Mouse (Mus musculus) kidney, adult 2 months (tissue): ENCODE results near the gene Chrm3. TPM values are rescaled to one million over a fixed set of nuclear protein-coding genes. Genes with fewer than 3 reads are reported as not detected.

ENCODE experiments used
- DNase-seq: peaks from one replicate; pipeline ENCODE4 v3.0.0; 2021
- H3K27ac ChIP-seq: fragments of 200-500 bp; 2 replicates; pipeline ENCODE4 v1.5.1; 2012; ENCODE audit warnings: low read depth, low read length, control low read depth, inconsistent platforms; ENCODE audit not compliant: insufficient read depth
- H3K27me3 ChIP-seq: fragments of 200-500 bp; replicated peaks from 2 replicates; pipeline ENCODE4 v1.6.1; 2012; ENCODE audit warnings: mild to moderate bottlenecking, moderate library complexity, low read length, inconsistent platforms; ENCODE audit not compliant: control insufficient read depth, insufficient read depth
- H3K36me3 ChIP-seq: fragments of 200-500 bp; 2 replicates; pipeline ENCODE4 v1.6.1; 2012; ENCODE audit warnings: mild to moderate bottlenecking, moderate library complexity, low read length, inconsistent platforms; ENCODE audit not compliant: control insufficient read depth, insufficient read depth
- H3K4me1 ChIP-seq: fragments of 200-500 bp; 2 replicates; pipeline ENCODE4 v1.6.1; 2011; ENCODE audit warnings: low read length; ENCODE audit not compliant: control insufficient read depth, insufficient read depth
- H3K4me3 ChIP-seq: fragments of 200-500 bp; 2 replicates; pipeline ENCODE4 v1.5.1; 2011; ENCODE audit warnings: mild to moderate bottlenecking, low read depth, low read length, control low read depth; ENCODE audit not compliant: insufficient read depth
- CTCF ChIP-seq: fragments of 200-500 bp; conservative IDR thresholded peaks from 2 replicates; pipeline ENCODE4 v1.5.1; 2011; ENCODE audit warnings: low read depth, mild to moderate bottlenecking, control low read depth, low read length, moderate library complexity, mixed read lengths; ENCODE audit not compliant: insufficient read depth, insufficient read length
- POLR2A ChIP-seq: fragments of 200-500 bp; IDR thresholded peaks from one replicate; pipeline ENCODE4 v1.6.1; 2011; ENCODE audit warnings: low read depth, low read length, control low read depth
- WGBS: fragments of 180-500 bp; shearing (Covaris S2); methylation state at CpG from one replicate; pipeline ENCODE4 v1.1.7; 2018; 5-methylcytosine and 5-hydroxymethylcytosine counted together
- polyA plus RNA-seq: library from polyadenylated mRNA; depleted of rRNA; stranded (reverse); fragments of >200 nt; gene quantifications from 2 replicates; pipeline ENCODE4 v1.2.3, GENCODE M21; 2012

Chrm3 gene
- polyA plus RNA-seq, 1 experiment = 3.1 TPM

DNA sequence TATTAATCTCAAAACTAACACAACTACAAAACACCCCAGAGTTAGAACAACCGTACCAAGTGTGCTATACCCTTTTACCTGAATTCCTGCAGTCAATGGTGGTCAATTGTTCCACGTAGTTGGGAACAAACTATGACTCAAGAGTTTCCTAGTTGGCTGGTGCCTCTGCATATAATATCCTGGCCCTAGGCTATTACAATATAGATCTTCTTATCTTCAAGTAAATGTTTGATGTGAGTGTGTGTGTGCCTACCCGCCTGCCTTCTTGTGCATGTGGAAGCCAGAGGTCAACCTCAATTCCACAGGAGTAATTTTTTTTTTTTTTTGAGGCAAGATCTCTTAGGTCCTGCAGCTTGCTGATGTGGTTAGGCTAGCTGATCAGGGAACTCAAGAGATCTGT is 335.5 kb downstream of the Chrm3 start:
- H3K27ac ChIP-seq = no peak overlapping the region
- no peaks in the 10 kb centered on the region for H3K27me3 ChIP-seq
- no peaks in the 10 kb centered on the region for H3K4me1 ChIP-seq
- no peaks in the 10 kb centered on the region for H3K36me3 ChIP-seq
- 85% methylated on average over 3 of the region's 3 CpGs for WGBS
- H3K4me3 ChIP-seq = no peak overlapping the region
- TF ChIP-seq POLR2A = no peak
- TF ChIP-seq CTCF = no peak
- DNase-seq = no peak

DNA sequence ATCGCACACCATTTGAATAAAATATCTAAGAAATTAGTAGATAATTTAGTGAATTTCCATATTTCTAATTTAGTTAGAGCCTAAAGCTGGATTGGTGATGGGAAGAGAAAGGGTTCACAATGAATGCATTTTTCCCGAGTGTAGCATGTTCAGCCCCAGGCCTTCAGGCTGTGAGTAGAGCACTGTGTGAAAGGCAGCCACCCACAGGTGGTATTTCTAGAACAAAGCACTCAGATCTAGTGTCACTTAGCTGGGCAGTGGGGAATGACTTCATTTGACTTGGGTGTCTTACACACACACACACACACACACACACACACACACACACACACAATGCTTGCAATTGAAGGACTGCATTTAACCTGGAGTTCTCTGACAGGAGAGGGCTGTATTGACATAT is 337.5 kb downstream of the Chrm3 start:
- Histone ChIP-seq H3K4me1 (no peaks in the 10 kb centered on the region), H3K4me3 (no peak overlapping the region), H3K36me3 (no peaks in the 10 kb centered on the region), H3K27ac (no peak overlapping the region), H3K27me3 (no peaks in the 10 kb centered on the region)
- no peak for DNase-seq
- 86% methylated on average over 2 of the region's 2 CpGs for WGBS
- TF ChIP-seq CTCF (no peak), POLR2A (no peak)

DNA sequence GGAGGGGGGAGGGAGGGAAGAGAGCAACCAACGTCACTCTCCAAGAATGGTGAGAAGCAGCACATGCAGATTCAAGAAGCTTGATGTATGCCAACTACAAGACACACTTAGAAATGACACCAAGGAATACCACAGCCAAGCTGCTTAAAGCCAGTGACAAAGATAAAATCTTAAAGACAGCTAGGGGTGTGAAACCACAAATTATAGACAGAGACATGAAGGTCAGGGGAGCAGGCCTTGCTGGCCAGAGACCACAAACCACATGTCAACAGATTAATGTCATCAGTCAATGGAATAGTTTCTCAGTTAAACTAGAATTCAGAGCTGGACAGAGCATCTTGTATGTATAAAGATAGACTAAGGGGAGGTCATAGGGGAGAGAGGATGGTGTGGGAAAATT is 341.4 kb downstream of the Chrm3 start:
- Histone ChIP-seq H3K36me3 (no peaks in the 10 kb centered on the region), H3K27ac (no peak overlapping the region), H3K4me1 (no peaks in the 10 kb centered on the region), H3K4me3 (no peak overlapping the region), H3K27me3 (no peaks in the 10 kb centered on the region)
- DNase-seq = no peak
- no peak for TF ChIP-seq POLR2A
- 36% methylated on average over 1 of the region's 1 CpGs for WGBS

DNA sequence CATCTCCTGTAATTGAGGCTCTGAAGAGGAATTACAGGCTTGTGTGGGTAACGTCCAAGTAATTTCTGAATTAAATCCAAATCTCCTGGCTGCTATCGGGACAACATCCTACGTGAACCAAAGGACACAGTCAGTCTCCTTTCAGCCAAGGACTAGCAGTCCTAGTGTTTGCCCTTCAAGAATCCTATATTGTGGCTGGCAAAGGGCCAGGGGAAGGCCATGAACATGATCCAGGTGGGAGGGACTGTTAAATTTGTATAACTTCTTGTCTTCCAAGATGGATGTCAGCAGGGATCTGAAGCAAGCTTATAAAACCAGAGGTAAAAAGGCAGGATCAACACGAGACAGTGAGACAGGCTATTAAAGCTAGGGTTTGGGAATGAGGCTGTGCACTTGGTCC is 357.7 kb downstream of the Chrm3 start:
- 53% methylated on average over 4 of the region's 4 CpGs for WGBS
- Histone ChIP-seq H3K27ac (no peak overlapping the region), H3K27me3 (no peaks in the 10 kb centered on the region), H3K4me3 (no peak overlapping the region), H3K4me1 (no peaks in the 10 kb centered on the region), H3K36me3 (no peaks in the 10 kb centered on the region)
- no peak for TF ChIP-seq CTCF
- TF ChIP-seq POLR2A = no peak
- no peak for DNase-seq

DNA sequence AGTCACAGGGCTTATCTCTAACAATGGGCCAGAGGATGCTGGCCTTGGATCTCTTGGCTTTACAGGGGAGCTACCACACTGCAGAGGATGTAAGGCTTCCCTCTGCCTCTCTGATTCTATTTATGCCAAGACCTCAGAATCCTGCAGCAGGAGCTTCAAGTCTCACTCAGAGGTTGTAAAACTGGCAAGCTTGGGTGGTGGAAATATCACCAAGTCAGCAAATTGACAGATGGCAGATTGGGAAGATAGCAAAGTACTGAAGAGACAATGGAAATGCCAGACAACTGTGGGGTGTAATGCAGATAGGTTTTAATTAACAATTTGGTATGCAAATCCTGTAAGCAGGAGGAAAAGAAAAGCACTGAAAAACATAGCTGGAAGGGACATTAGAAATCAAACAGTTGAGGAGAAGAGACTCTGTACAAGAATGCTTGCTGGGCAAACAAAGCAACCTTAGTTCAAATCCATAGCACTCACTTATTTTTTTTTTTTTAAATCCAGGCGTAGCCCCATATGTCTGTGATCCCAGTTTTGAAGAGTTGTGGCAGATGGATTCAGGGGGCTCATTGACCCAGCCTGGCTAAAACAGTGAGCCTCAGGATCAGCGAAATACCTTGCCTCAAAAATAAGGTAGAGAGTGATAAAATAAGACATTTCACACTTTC is 362.9 kb downstream of the Chrm3 start:
- no peak overlapping the region for H3K27ac ChIP-seq
- WGBS = 89% methylated on average over 2 of the region's 2 CpGs

DNA sequence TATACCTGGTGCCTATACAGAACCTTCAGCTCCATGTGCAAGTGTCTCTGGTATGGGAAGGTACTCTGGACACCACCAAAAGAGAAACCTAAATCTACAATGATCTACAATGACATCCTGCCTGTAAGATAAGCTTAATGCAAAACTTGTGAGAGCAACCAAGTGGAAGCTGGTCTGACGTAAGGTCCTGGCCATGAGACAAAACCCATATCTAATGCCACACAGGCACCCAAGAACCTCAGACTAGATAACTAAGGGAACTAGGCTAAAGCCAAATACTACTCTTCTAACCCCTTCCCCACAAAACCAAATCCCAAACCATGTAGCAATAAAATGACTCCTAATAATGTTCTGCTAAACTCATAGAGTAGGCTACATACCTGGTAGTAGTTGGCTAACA is 364.8 kb downstream of the Chrm3 start:
- 85% methylated on average over 1 of the region's 1 CpGs for WGBS

More for the DNA sequence above, 362.9 kb downstream of the Chrm3 start:
- no peak for TF ChIP-seq POLR2A
- TF ChIP-seq CTCF = no peak
- DNase-seq = no peak
- H3K4me1 ChIP-seq = no peaks in the 10 kb centered on the region
- H3K27me3 ChIP-seq = no peaks in the 10 kb centered on the region
- no peak overlapping the region for H3K4me3 ChIP-seq
- H3K36me3 ChIP-seq = no peaks in the 10 kb centered on the region

DNA sequence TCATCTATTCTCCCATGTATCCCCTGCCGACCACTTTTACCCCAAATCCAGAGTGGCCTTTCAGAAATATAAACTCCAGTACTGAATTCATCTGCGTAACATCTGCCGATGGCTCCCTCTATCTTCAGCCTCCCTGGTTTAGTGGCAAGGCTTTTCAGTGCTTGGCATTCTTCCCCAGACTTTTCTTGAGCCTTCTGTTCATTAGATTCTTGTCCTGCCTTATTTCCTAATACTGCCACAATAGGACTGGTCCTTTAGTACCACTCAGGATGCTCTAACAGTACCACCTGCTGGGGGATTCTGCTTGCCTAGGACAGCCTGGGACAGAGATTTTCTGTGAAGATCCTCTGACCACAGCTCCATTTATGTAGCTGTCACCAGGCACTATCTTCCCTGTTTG is 367.1 kb downstream of the Chrm3 start:
- H3K4me3 ChIP-seq = no peak overlapping the region
- WGBS = 92% methylated on average over 3 of the region's 3 CpGs
- TF ChIP-seq POLR2A (no peak), CTCF (no peak)

More for the DNA sequence above, 364.8 kb downstream of the Chrm3 start:
- TF ChIP-seq CTCF = no peak
- no peak for TF ChIP-seq POLR2A
- Histone ChIP-seq H3K27me3 (no peaks in the 10 kb centered on the region), H3K4me3 (no peak overlapping the region), H3K4me1 (no peaks in the 10 kb centered on the region), H3K27ac (no peak overlapping the region), H3K36me3 (no peaks in the 10 kb centered on the region)
- DNase-seq = no peak

More for the DNA sequence above, 367.1 kb downstream of the Chrm3 start:
- Histone ChIP-seq H3K27me3 (no peaks in the 10 kb centered on the region), H3K27ac (no peak overlapping the region), H3K4me1 (no peaks in the 10 kb centered on the region), H3K36me3 (no peaks in the 10 kb centered on the region)
- no peak for DNase-seq
